Mouse (Mus musculus): ENCODE data around the gene Gopc.

The Gopc gene

DNA sequence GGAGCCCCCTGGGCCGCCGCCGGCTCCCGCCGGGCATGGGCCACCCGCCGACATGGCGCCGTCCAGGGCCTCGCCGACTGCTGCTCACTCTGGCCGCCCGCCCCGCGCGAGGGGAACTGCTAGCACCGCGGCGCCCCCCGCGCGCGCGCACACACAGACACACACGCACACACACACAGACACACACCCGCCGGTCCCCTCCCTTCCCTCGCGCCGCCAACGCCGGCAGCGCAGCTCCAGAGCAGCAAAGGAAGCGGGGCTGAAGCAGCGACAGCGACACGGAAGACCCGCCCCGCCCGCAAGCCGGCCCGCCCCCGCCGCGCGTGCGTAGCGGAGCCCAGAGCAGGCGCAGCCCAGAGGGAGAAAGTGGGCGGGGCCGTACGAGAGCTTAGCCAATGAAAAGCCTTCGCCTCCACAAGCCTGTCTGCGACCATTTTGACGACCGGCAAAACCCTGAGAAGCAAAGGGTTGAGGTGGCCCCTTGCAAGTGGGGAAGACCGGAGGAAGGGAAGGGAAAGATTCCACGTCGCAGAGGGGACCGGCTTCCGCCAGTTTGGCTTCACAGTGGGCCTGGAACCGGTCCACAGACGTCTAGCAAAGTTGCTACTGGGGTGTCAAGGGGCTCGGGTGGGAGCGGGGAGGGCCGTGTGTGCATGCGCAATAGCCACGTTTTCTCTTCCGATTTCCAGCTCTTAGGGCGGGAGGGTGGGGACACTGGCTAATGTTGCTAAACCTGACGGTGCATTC is at the start of gene Gopc:
Gene Gopc (minus strand): TSS at position 280 of the 747 bp plus-strand sequence.
- peak; percentile 98 to 99 for DNase-seq

DNA sequence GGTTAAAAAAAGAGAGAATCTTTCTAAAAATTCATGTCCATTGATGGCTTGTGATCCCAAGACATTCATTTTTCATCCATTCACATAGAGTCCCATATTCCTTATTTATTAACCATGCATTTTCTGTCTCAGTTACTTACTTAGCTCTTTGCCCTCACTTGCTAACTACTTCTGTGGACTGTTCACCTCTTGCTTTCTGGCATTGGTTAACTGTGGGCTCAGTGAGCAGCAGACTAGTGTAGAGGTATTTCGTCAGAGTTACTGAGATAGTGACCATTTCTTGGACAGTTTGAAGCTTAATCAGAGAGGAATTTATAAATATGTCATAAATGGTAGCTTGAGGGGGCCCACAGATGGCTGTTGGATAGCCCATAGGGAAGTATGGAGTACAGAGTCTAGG is 49.0 kb upstream of the Gopc start:
- DNase-seq, result no peak

DNA sequence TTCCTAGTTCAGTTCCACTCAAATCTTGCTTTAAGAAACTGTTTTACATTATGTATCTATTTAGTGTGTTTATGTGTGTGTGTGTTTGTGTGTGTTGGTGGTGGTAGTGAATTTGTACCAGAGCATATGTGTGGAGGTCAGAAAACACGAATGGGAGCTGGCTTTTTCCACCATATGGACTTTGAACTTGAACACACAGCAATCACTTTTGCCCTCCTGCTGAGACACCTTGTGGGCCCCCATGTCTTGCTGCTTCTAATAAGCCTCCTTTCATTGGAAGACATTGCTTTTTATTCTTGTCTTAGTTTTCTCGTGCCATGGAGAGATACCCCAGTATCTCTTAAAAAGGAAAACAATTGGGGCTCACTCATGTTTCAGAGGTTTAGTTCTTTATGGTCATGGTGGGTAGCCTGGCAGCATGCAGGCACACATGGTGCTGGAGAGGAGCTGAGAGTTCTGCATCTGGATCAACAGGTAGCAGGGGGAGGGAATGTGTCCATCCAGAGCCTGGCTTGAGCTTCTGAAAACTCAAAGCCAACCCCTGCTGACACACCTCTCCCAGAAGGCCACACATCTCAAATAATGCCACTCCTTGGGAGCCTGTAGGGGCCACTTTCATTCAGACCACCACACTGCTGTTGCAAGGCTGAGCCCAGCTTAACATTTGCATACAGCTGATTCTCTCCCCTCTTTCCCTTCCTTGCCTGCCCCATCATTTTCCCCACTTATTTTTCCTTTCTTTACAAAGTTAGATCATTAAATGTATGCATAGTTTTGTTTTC is 45.9 kb upstream of the Gopc start:
- DNase-seq, result no peak

DNA sequence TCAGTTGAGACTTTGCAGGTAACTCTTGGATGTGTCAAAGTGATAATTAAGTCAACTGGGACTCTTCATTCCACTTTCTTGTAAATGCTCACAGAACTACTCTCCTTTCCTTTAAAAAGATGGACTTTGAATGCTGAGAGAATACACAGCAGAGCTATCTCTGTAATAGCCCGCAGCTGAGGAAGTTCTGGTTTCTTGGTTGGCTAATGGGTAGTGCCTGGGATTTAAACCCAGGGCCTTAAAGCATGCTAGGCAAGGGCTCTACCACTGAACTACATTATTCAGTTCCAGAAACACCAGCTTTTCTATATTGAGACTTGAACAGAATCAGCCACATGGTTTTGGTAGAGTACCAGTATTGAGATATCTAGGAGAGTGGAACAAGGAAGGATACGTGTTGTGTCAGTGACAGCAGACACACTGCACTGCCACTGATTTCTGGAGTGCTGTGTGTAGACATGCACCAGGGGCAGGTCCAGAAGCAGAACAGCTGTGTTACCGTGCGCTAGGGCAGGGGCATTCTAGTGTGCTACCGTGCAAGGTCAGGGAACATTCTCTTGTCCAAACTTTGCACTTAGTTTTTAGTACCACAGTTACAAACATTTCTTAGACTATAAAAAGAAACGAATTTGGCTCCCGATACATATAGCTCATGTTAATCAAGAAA is 44.5 kb upstream of the Gopc start:
- DNase-seq, result no peak

DNA sequence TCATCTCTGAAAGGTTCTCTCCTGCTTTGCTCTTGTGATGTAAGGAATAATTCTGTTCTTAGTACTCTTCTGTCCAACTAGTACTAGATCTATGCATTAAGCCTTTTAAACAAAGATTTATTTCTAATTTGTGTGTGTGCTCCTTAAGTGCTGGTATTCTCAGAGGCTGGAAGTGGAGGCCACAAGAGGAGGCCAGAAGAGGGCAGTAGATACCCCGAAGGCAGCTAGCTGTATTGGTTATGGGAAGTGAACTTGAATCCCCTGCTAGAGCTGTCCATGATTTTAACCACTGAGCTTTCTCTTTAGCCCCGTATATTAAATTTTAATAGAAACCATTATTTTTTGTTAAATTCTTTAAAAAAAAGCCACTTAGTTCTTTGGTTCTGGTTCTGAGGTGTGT is 41.2 kb upstream of the Gopc start:
- peak in 1 of 2 experiments; percentile 12 for DNase-seq

DNA sequence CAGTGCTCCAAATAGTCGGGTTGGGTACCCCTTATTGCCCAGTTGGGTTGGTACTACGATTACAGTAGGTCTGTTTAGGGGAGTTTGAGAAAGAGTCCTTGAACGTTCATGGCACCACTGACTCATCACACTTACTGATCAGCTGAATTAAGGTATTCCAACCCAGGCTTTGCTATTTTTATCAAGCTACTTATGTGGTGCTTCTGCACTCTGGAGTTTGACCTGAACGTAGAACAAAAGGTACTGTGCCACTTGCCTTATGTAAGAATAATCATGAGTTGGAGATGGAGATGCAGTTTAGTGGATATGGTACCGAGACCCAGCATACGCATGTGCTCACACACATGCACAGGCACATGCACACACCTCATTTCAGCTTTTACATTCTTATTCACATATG is 39.8 kb upstream of the Gopc start:
- no peak for DNase-seq

DNA sequence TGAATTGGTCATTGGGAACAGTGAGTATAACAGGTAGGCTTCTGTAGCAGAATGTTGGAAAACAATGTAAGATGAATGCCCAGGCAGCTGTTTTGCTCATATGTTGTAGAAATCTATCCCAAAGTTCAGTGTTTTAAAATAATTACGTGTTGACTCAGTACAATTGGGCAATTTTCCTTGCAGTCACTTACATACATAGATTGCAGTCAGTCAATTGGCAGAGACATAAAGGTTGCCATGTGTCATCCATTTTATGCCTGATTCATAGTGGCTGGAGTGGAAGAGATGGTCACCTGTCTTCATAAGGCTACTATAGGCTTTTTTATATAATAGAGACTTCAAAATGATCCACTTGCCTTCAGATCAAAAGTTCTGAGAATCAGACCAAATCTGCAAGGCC is 38.6 kb upstream of the Gopc start:
- no peak for DNase-seq

DNA sequence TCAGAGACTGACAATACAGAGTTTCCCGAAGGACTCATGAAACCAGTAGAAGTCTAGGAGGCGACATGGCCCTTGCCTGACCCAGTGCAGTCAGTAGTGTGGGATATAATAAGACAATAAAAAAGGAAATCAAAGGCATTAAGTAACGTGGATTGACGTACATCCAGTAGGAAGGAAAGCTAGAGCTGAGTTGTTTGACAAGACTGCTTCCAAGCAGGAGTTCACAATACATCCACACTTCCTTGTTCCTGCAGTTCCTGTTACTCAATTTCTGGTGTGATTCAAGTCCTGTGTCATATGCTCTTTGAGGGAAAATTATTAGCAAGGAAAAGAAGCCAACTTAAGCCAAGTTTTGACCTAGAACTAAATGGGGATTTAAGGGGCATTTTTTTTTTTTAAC is 37.5 kb upstream of the Gopc start:
- DNase-seq, result peak in 1 of 2 experiments; percentile 7

DNA sequence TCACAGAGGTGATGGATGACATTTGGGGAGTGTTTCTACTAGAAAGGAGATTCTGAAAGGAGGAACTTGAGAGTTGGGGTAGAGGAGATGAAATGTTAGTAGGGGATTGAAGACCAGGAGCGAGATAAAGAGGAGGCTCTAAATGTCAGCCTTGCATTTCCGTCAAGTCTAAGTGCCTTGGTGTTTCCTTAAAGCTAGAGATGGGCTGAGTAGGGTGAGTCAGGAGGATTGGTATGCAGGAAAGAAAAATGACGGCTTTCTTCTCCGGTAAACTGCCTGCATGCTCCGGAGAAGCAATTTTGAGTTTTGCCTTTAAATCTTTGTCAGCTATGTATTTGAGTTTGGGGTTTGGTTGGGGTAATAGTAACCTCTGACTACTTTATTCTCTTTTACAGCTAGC is 37.0 kb upstream of the Gopc start:
- DNase-seq, result no peak

DNA sequence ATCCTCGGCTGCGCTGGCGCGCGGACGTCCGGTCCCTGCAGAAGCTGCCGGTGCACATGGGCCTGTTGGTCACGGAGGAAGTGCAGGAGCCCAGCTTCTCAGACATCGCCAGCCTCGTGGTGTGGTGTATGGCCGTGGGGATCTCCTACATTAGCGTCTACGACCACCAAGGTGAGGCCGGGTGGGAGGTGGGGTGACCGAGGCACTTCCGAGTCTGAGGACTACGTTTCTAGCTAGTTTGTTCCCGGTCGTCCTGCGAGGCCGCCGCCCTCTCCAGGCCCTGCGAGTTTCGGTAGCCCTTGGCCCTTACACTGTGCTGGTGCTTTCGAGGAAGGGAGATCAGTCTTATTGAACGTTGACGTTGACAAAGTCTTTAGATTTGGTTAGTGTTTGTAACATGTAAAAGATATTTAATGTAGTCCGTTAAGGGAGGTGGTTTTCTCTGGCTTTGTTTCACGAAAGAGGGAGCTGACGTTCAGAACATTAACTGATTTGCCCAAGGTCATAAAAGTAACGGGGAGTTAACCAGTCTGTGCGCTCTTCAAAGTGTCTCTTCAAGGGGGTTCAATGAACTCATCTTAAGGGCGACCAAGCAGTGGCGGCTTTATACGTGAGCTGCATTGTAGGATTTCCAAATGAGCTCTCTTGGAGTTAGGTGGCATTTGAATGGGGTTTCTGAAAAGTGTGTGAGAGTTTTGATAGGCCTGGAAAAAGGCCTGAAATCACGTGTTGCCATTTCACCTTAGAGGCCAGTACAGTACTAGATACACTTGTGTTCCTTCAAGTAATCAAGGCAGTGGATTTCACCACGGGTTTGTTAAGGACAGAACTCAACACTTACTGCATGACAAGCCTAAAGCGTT is 36.3 kb upstream of the Gopc start:
- peak in 1 of 2 experiments; percentile 4 for DNase-seq

DNA sequence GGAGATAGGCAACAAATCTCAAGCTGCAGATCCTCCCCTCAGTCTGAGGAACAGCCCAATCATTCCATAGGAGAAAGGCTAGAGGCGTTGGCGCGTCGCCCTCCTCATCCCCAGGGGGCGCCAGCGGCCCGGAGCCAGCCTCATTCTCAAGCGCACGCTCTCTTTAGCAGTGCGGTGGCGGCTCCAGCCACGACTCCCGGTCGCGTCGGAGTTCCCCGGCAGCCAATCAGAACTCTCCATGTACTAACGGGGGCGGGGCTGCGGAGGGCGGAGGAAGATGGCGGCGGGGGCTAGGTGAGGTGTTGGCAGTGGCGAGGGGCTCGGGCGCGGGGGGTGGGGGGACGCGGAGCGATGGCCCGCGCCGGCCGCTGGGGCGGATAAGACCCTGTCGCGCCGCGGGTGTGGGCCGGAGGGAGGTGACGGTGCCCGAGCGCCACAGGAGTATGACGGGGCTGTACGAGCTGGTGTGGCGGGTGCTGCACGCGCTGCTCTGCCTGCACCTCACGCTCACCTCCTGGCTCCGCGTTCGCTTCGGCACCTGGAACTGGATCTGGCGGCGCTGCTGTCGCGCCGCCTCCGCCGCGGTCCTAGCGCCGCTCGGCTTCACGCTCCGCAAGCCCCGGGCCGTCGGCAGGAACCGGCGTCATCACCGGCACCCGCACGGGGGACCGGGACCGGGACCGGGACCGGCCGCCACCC is 35.5 kb upstream of the Gopc start, which contains the start of gene Nus1:
Gene Nus1 (plus strand): TSS at position 249 of the 699 bp plus-strand sequence.
- DNase-seq, result peak; percentile 97 to 98

DNA sequence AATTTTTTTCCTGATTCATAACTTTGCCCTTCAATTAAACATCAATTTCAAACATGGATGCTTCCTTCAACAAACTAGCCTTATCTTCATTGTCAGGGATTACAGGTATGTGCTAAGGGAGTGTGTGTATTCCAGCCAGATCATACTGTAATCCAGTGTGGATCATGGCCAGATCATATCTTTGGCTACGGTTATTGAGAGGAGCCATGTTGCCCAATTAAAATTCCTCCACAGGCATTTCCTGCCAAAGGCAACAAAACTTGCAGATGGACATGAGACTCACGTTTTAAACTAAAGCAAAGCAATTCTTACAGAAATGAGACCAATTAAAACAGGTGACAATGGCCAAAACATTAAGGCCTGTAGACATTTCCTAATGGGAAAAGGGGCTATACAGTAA is 34.5 kb upstream of the Gopc start:
- no peak for DNase-seq

DNA sequence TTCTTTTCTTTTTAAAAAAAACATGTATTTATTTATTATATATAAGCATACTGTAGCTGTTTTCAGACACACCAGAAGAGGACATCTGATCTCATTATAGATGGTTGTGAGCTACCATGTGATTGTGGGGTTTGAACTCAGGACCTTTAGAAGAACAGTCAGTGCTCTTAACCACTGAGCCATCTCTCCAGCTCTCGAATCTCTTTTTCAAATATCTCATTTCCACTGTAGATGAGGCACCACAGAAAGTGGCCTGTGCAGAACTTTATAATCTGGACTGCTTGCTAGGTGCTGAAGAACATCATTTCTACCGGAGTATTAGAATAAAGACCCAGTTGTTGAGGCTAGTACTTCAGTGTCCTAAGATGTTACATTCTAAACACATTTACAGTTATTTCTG is 33.1 kb upstream of the Gopc start:
- no peak for DNase-seq

DNA sequence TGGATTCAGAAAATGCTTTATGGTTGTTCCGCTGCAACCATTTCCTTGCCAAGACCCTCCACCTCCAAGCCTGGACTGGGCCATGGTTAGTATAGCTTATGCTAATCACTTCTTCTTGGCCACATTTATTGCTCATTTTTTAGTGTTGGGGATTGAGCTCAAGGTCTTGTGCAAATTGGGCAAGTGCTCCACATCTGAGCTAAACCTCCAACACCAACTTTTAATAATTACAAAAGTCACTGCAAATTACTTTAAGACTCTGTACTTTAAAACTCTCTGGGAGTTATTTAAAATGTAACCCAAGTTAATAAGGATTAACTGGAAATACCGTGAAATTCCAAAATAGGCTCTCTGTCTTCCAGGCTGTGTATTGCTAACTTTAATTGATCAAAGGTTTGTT is 25.6 kb upstream of the Gopc start:
- DNase-seq, result no peak

DNA sequence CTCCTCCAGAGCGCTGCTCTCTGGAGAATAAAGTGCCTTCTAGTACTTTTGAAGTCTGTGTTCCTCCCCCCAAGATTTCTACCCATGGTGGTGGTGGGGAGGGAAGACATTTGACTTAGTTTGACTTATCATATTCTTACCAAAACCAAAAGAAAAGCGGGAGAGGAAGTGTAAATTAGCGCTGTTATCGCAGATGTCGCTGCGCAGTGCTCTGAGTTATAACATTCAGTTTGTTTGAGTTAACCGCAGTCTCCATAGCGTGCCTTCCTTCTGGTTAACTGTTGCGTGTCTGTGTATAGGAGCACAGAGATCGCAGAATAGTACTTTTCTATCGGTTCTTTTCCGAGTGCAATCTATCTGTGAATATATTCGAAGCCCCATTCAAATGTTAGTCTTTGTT is 23.2 kb upstream of the Gopc start:
- no peak for DNase-seq

DNA sequence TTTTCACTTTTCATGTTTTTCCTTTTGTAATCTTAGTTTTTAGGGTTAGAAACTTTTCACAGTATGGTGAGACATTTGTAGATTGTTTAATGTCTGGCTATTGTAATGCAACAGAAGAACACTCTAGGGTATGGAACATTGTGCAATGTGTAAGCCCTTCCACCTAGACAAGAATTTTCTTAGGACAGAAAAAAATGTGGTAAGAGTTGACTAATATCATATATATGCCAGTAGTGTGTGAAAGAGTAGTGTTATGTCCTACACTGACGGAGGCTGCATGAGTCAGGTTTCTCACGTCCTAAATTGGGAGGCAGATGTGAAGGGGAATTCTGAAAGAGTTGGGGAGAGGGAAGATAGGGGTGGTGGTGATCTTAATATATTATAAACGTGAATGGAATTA is 17.8 kb upstream of the Gopc start:
- DNase-seq, result no peak

DNA sequence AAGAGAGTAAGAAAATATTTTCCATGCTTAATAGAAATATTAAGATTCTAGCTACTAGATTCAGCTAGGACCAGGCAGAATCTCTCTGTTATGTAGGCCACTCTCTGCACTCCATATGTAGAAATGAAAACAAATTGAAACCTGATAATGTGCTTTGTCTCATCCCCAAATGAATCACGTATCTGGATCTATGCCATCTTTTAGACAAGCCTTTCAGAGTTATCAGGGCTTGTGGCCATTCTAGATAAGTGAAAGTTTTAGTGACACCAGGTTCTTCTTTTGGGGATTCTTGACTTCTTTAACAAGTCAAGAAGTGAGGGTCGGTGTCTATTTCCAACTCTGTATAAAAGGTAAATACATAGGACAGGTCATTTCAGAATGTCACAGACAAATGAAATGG is 16.8 kb upstream of the Gopc start:
- no peak for DNase-seq

DNA sequence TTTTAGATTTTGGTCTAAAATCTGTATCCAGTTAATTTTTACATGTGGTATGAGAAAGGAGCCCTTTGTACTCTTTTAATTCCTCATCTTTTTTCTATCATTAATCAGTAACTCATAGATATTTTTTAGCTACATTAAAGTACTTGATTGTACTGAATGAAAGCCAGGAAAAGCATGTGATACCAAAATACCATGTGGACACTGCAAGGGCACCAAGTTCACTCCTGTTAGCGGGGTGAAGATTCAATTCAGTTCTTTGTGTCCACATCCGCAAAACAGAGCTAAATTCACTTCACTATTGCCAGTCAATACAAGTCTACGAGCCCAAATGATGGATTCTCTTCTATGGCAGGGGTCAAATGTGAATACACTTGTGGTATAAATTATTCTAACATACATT is 14.7 kb upstream of the Gopc start:
- no peak for DNase-seq

DNA sequence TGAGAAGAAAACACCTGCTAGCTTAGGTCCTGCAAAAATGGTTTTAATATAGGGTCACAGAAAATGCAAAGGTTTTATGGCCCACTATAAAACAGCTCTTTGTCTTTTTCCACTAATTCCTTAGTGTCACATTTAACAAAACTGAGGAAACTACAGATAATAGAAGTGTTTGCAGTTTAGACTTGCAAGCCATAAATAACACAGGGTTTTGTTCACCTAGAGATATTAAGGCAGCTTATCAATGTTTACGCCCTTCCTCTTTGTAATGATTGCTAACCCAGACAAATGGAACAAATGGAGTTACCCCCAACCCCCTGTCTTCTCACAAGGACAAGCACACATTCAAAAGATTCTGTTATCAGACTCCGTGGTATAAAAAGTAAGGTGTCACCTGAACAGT is 9.3 kb upstream of the Gopc start:
- DNase-seq, result no peak

DNA sequence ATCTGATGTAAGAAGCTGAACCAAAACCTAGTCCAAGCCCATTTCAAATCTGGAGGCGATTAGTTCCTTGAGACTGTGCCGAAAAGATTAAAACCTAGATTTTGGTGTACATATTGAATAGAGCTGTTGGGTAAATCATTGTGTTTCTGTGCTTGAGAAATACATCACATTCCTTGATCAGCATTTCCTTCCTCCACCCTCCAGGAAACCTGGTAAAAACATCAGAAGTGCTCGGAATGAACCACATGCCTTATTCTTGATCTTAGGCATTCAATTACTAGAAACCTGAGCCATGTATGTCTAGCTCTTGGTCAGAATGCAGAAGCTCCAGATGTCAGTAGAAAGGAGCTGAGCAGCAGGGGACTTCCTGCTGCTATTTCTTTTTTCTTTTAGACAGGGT is 7.5 kb upstream of the Gopc start:
- DNase-seq, result no peak

DNA sequence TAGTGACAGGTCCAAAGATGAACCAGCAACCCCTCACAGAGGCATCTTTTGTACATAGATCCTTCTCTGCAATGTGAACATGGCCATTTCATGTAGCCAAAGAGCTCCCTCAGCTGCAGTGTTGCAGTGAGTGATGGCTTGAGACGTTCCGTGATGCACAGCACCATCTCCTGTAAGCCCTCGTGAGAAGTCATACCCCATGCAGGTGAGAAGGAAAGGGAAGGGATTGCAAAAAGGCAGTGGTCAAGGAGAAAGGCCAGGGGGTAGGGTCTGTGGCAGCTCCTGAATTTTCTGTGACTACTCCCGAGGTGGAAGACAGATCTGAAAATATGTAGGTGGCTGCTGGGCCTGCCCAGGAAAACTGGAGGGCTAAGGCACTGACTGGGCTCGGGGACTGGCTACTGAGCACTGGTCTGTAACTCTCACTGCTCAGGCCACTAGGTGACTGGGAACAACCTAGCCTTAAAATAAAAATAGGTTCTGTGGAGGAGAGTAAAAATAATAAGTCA is 7.1 kb upstream of the Gopc start, which contains the start of gene Nepn:
Gene Nepn (plus strand): TSS at position 51 of the 509 bp plus-strand sequence.
- no peak for DNase-seq

DNA sequence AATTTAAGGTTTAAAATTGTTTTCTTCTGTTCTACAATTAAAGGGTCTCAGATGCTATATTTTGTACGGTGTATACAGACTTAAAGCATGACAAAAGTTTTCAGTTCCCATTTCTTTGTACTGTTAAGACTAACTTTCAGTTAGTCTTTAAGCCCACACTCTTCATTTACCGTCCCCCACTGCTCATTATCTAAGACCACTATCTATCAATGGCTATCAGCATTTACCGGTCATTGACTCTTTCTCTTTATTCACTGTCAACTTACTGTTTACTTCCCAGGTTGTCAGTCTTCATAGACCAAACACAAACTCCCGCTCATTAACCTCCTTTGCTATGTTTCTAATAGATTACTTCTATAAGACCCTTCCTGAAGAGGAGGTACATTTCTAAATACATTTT is 5.3 kb upstream of the Gopc start:
- DNase-seq, result no peak

Data from lung, postnatal 4 days (tissue).